In genomic region chr14:54994136-54994868, GRCm38 (mm10) we compare ENCODE assay signal across 8 mouse cellular contexts. TPM values are rescaled to one million over a fixed set of nuclear protein-coding genes. Genes with fewer than 3 reads are reported as not detected.
DNase-seq lines count a peak whose midpoint lies in the region; ATAC-seq lines count a peak whose summit lies in the region.

Gene Myh7 (minus strand): TSS chr14:54994626.

- no peaks in the 10 kb centered on the region for H3K9me3 ChIP-seq in forebrain, embryonic 14.5 days (replicated peaks; ENCODE audit: control insufficient read depth, low read length)
- no peaks in the 10 kb centered on the region for H3K9me3 ChIP-seq in midbrain, embryonic 14.5 days (ENCODE audit: control insufficient read depth, low read length)

- no peak for ATAC-seq in forebrain, embryonic 14.5 days
- ATAC-seq in midbrain, embryonic 14.5 days (ENCODE audit: low FRiP score, low TSS enrichment) = no peak

- H3K27ac ChIP-seq in forebrain, embryonic 14.5 days (ENCODE audit: low read depth, low read length) = peak within 1 kb of the TSS; percentile 82
- H3K27ac ChIP-seq in midbrain, embryonic 14.5 days (replicated peaks; ENCODE audit: low read depth, low read length) = peak within 1 kb of the TSS; percentile 90

- peak; percentile 91 for DNase-seq in heart, adult 11 months
- DNase-seq in heart, adult 9 months (ENCODE audit: low spot score in 2 of 2) = no peak
- DNase-seq in forebrain, embryonic 14.5 days (ENCODE audit: low spot score) = no peak
- DNase-seq in heart, postnatal 14 days = peak in 1 of 2 experiments; percentile 21
- DNase-seq in midbrain, embryonic 14.5 days = no peak
- no peak for DNase-seq in yolk sac, embryonic 10.5 days (ENCODE audit: low spot score)
- no peak for DNase-seq in adrenal gland, postnatal 36 days
- DNase-seq in adrenal gland, adult 8-10 months = no peak

- intact Hi-C loops in heart, postnatal 14 days (cut with DNase I) = no loop called here

- WGBS in forebrain, embryonic 14.5 days = 56% methylated on average over 10 of the region's 11 CpGs
- WGBS in midbrain, embryonic 14.5 days = 52% methylated on average over 11 of the region's 11 CpGs

- no peaks in the 10 kb centered on the region for H3K27me3 ChIP-seq in forebrain, embryonic 14.5 days (replicated peaks; ENCODE audit: control insufficient read depth, insufficient read depth, low read length)
- no peaks in the 10 kb centered on the region for H3K27me3 ChIP-seq in midbrain, embryonic 14.5 days (ENCODE audit: control insufficient read depth, insufficient read depth, low read length)

- no peak within 1 kb of the TSS for H3K4me3 ChIP-seq in forebrain, embryonic 14.5 days (ENCODE audit: low read depth, low read length)
- H3K4me3 ChIP-seq in midbrain, embryonic 14.5 days (replicated peaks; ENCODE audit: low read depth, low read length) = no peak within 1 kb of the TSS

- H3K36me3 ChIP-seq in forebrain, embryonic 14.5 days (ENCODE audit: control insufficient read depth, insufficient read depth, low read length) = no peaks in the 10 kb centered on the region
- no peaks in the 10 kb centered on the region for H3K36me3 ChIP-seq in midbrain, embryonic 14.5 days (ENCODE audit: control insufficient read depth, insufficient read depth, low read length)

- H3K4me2 ChIP-seq in forebrain, embryonic 14.5 days (ENCODE audit: low read length) = no peak within 1 kb of the TSS
- H3K4me2 ChIP-seq in midbrain, embryonic 14.5 days (ENCODE audit: low read length) = peak within 1 kb of the TSS; percentile 32

- peaks cover 29% of the 10 kb centered on the region for H3K4me1 ChIP-seq in forebrain, embryonic 14.5 days (ENCODE audit: control insufficient read depth, insufficient read depth, low read length)
- H3K4me1 ChIP-seq in midbrain, embryonic 14.5 days (ENCODE audit: control insufficient read depth, insufficient read depth, low read length) = peaks cover 36% of the 10 kb centered on the region

- peak within 1 kb of the TSS; percentile 3 for H3K9ac ChIP-seq in forebrain, embryonic 14.5 days (ENCODE audit: low read length)
- peak within 1 kb of the TSS; percentile 26; the same call in 1 of the 2 replicates for H3K9ac ChIP-seq in midbrain, embryonic 14.5 days (replicated peaks; ENCODE audit: low read length)

RNA-seq across cellular contexts. Expression of gene Myh7, which starts in this region (rescaled TPM):
- polyA plus RNA-seq in forebrain, embryonic 14.5 days (2014; fragmentation: Nextera tagmentation; extraction: Ambion mirVana) = 5.4 and 6.5 TPM in 2 replicates
- total RNA-seq in heart, postnatal 14 days (2021) = 1,000 to 10,000 TPM; 2,004 to 2,187 TPM
- 5.4 and 7.7 TPM in 2 replicates for polyA plus RNA-seq in midbrain, embryonic 14.5 days (2014; fragmentation: Nextera tagmentation; extraction: Ambion mirVana)
- under 1 TPM in 1 of 2 experiments, not detected in 1; 0.49 TPM for total RNA-seq in adrenal gland, postnatal 36 days (2021)
- total RNA-seq in adrenal gland, adult 8-10 months (2022) = not detected

Comparison
In these comparisons a context has a peak if more than half of its experiments do, and no peak if none do; other contexts are left out.
1. RNA of gene Myh7 (total RNA-seq): 2,004 to 2,187 TPM in heart, postnatal 14 days; 0.49 TPM in adrenal gland, postnatal 36 days and not detected in adrenal gland, adult 8-10 months; every median in the first group is over 1,000 times any median in the second.